Mouse (Mus musculus) common myeloid progenitor, adult 5-6 weeks (primary cell): ENCODE data around the gene Cd2bp2. TPM values are rescaled to one million over a fixed set of nuclear protein-coding genes. Genes with fewer than 3 reads are reported as not detected.
A peak's percentile ranks its signal among the peaks of the same experiment; 100 is the strongest.

Experiments used
- ATAC-seq: replicated peaks from 2 replicates; pipeline ENCODE4 v1.8.0; 2016; ENCODE audit warnings: low read depth, mild to moderate bottlenecking, moderate TSS enrichment, inconsistent platforms; ENCODE audit not compliant: poor library complexity, severe bottlenecking
- total RNA-seq: library from RNA; stranded (forward); fragments of 200-1000, 187-1606 nt; gene quantifications from 2 replicates; pipeline ENCODE4 v1.2.3, GENCODE M21; 2017

The Cd2bp2 gene
- total RNA-seq, 1 experiment from 2014 or later, result 54.9 TPM

DNA sequence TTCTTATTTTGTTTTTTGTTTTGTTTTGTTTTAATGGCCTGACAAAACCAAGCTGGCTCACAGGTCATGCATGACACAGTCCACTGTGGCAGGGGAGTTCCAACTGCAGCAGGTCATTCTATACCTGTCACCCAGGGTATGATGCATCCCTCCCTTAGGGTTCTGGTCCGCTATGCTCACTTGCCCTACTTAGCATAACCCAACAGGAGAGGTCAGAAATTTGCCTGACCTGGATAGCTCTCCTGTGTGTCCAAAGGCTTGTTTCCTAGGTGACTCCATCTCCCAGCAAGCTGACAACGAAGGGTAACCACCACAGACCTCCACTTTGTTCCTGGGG, 49.6 kb downstream of the Cd2bp2 start:
- ATAC-seq, result no peak

DNA sequence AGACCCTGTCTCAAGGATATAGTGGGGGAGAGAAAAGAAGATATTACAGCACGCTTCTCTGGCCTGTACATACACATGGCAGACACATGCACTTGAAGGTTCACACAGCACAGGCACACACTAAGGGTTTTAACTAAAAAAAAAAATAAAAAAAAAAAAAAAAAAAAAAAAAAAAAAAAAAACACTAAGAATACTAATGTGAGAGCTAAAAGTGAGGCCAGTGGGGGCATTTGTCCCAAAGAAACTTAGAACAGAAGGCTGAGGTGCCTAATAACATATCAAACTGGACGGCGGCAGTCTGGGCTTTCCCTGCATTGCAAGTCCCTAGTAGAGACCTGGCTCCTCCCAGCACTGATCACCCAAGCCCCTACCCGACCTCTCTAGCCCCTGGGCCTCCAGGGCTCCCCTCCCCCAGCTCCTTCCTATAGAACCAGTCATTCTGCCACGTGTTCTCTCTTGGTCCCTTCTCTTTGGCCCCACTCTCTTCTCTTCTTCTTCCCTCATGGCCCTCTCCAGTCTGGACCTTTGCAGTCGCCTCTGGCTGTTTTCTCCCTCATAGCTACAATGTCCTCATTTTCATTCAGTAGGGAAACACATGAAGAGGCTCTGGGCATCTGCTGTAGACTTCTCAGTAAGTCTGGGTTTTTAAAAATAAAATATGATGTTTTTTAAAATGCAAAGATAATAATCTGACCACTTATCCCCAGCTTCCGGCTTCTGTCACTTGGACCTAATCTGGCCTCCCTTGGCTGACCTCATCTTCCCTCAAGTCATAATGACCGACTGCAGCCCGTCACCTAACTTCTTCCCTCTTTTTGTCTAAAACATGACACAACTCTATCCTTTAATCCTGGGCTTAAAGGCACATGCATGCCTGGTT, 50.2 kb downstream of the Cd2bp2 start:
- peak; percentile 37 for ATAC-seq

DNA sequence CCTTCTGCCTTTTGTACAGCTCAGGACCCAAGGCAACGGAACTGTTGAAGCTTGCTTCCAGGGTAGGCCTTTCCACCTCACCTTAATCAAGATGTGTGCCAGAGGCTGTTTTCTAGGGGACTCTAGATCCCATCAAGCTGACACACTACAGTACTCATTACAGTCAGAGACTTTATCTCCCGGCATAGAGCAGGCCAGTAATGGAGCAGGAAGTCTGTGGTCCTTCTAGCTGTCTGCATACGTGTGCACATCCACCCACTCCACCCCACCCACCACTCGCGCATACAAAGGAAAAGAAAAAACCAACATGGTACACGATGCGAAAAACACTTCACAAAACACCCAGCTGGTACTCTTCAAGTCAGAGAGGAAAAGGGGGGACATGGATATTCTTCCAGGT, 51.4 kb downstream of the Cd2bp2 start:
- ATAC-seq, result peak; percentile 40

DNA sequence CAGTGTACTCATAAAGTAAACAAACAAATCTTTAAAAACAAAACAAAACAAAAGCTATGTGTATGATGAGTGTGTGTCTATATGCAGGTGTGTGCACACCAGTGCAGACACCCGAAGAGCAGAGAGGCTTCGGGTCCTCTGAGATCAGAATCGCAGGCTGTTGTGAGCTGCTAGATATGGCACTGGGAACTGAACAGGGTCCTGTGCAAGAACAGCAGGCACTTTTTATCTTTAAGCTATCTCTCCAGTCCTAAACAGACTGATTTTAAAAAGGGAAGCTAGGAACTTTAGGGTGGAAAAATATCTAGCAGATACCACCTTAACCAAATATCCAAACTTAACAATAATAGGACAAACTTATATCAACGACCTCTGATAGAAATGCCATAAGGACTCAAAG, 53.2 kb downstream of the Cd2bp2 start:
- ATAC-seq, result no peak

DNA sequence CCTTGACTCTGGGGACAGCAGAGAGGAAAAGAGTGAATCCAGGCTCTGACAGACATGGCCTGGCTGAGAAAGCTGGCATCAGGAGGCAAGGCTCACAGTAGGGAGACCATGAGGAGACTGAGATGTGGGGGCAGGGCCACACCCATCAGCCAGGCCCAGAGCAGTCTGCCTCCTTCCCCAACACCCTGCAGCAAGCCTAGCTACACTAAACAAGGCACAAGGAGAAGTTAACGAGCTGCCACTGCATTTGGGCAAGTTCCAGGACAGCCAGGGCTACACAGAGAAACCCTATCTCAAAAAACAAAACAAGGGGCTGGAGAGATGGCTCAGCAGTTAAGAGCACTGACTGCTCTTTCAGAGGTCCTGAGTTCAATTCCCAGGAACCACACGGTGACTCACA, 53.6 kb downstream of the Cd2bp2 start:
- no peak for ATAC-seq

Other genes starting within 250 kb of the Cd2bp2 start
- gene Asphd1, start 246.5 kb downstream of the Cd2bp2 start, total RNA-seq, result not detected in 2 replicates
- gene Sez6l2, start 245.5 kb downstream of the Cd2bp2 start, total RNA-seq, result 0.14 and 1.9 TPM in 2 replicates
- gene Cdipt, start 220.1 kb downstream of the Cd2bp2 start, total RNA-seq, result 33.7 and 60.5 TPM in 2 replicates
- gene Cdiptos, start 220.0 kb downstream of the Cd2bp2 start, total RNA-seq, result 1.0 and 2.3 TPM in 2 replicates
- gene Mvp, start 181.4 kb downstream of the Cd2bp2 start, total RNA-seq, result 19.3 and 21.8 TPM in 2 replicates
- gene Pagr1b, start 179.6 kb downstream of the Cd2bp2 start, total RNA-seq, result not detected in 2 replicates
- gene Pagr1a, start 178.7 kb downstream of the Cd2bp2 start, total RNA-seq, result 36.7 TPM in 1 of 2 replicates, not detected in the other
- gene Gm42742, start 175.0 kb downstream of the Cd2bp2 start, total RNA-seq, result 30.9 and 33.1 TPM in 2 replicates
- gene Prrt2, start 174.8 kb downstream of the Cd2bp2 start, total RNA-seq, result 1.3 TPM in 1 of 2 replicates, not detected in the other
- gene Maz, start 169.0 kb downstream of the Cd2bp2 start, total RNA-seq, result 59.0 and 67.8 TPM in 2 replicates
- gene Kif22, start 153.6 kb downstream of the Cd2bp2 start, total RNA-seq, result 81.6 and 90.9 TPM in 2 replicates
- gene Zg16, start 108.7 kb downstream of the Cd2bp2 start, total RNA-seq, result 22.6 and 31.2 TPM in 2 replicates
- gene AI467606, start 104.7 kb downstream of the Cd2bp2 start, total RNA-seq, result 17.2 and 24.1 TPM in 2 replicates
- gene Qprt, start 73.8 kb downstream of the Cd2bp2 start, total RNA-seq, result 0.10 and 1.8 TPM in 2 replicates
- gene Spn, start 58.2 kb downstream of the Cd2bp2 start, total RNA-seq, result 278 and 335 TPM in 2 replicates
- gene Tbc1d10b, start 12.4 kb upstream of the Cd2bp2 start, total RNA-seq, result 24.7 and 29.1 TPM in 2 replicates
- gene Mylpf, start 12.8 kb upstream of the Cd2bp2 start, total RNA-seq, result 10.6 and 35.3 TPM in 2 replicates
- 20.8 and 29.9 TPM in 2 replicates for gene Zfp553, start 37.0 kb upstream of the Cd2bp2 start, total RNA-seq
- 62.7 and 63.2 TPM in 2 replicates for gene Sept1, start 37.1 kb upstream of the Cd2bp2 start, total RNA-seq
- 6.3 and 8.9 TPM in 2 replicates for gene Zfp771, start 48.2 kb upstream of the Cd2bp2 start, total RNA-seq
- gene Dctpp1, start 64.7 kb upstream of the Cd2bp2 start, total RNA-seq, result 85.1 and 88.3 TPM in 2 replicates
- gene Sephs2, start 78.0 kb upstream of the Cd2bp2 start, total RNA-seq, result 99.1 and 102 TPM in 2 replicates
- gene Itgal, start 100.2 kb upstream of the Cd2bp2 start, total RNA-seq, result 26.1 and 31.6 TPM in 2 replicates
- gene Zfp768, start 149.5 kb upstream of the Cd2bp2 start, total RNA-seq, result 5.1 and 6.8 TPM in 2 replicates
- 5.1 and 12.0 TPM in 2 replicates for gene Zfp747, start 180.0 kb upstream of the Cd2bp2 start, total RNA-seq
- gene 9130019O22Rik, start 191.1 kb upstream of the Cd2bp2 start, total RNA-seq, result 4.8 and 7.2 TPM in 2 replicates
- 9.7 and 11.2 TPM in 2 replicates for gene E430018J23Rik, start 197.6 kb upstream of the Cd2bp2 start, total RNA-seq
- gene Zfp764, start 210.8 kb upstream of the Cd2bp2 start, total RNA-seq, result 9.2 and 13.0 TPM in 2 replicates
- gene Zfp688, start 226.0 kb upstream of the Cd2bp2 start, total RNA-seq, result 7.7 and 11.5 TPM in 2 replicates